In the genomic region with DNA sequence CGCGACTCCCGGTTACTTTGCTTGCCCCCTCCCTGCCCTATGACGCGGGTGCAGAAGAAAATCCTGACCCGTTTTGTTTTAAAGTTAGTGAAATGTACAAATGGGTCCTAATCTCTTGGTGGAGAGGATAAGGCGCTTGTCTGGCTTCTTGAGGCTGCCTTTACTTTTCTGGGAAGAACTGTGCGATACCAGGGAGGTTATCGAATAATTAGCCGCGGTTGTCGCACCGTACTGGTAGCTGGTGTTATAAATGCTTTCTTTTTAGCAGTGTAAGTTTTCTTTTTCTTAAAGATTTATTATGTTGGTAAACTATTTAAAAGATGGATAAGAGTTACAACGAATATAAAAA, we compare ENCODE assay signal across 8 mouse cellular contexts. TPM values are rescaled to one million over a fixed set of nuclear protein-coding genes. Genes with fewer than 3 reads are reported as not detected.
DNase-seq lines count a peak whose midpoint lies in the region; ATAC-seq and TF ChIP-seq lines count a peak whose summit lies in the region.

No protein-coding gene starts in this region.

- TF ChIP-seq CTCF in lung, postnatal 0 days (IDR thresholded peaks at IDR 0.05): no peak
- TF ChIP-seq CTCF in olfactory bulb, adult 2 months (IDR thresholded peaks at IDR 0.05; ENCODE audit: insufficient read depth, low read depth, low read length): no peak

- ATAC-seq in lung, postnatal 0 days: no peak
- no peak for ATAC-seq in embryonic facial prominence, embryonic 15.5 days (ENCODE audit: insufficient number of reproducible peaks, low FRiP score, low TSS enrichment, low read depth)

- H3K27me3 ChIP-seq in lung, postnatal 0 days (replicated peaks; ENCODE audit: insufficient read depth, low read length): no peaks in the 10 kb centered on the region
- no peaks in the 10 kb centered on the region for H3K27me3 ChIP-seq in embryonic facial prominence, embryonic 15.5 days
- no peaks in the 10 kb centered on the region for H3K27me3 ChIP-seq in limb, embryonic 10.5 days (ENCODE audit: low read depth, poor library complexity, severe bottlenecking)

- no peak for TF ChIP-seq EP300 in lung, postnatal 0 days (IDR thresholded peaks at IDR 0.05)

- H3K9ac ChIP-seq in lung, postnatal 0 days (replicated peaks; ENCODE audit: low read depth): peak overlapping the region; percentile 71
- peak overlapping the region; percentile 79 for H3K9ac ChIP-seq in embryonic facial prominence, embryonic 15.5 days

- H3K27ac ChIP-seq in lung, postnatal 0 days (ENCODE audit: low read length): peak overlapping the region; percentile 80
- H3K27ac ChIP-seq in embryonic facial prominence, embryonic 15.5 days (replicated peaks): peak overlapping the region; percentile 71; the same call in 1 of the 2 replicates
- peak overlapping the region; percentile 86 for H3K27ac ChIP-seq in limb, embryonic 10.5 days
- H3K27ac ChIP-seq in olfactory bulb, adult 2 months (ENCODE audit: insufficient read depth, low read depth, low read length): peak overlapping the region; percentile 55; the same call in 1 of the 2 replicates

- no peaks in the 10 kb centered on the region for H3K36me3 ChIP-seq in lung, postnatal 0 days (ENCODE audit: insufficient read depth, low read length)
- H3K36me3 ChIP-seq in embryonic facial prominence, embryonic 15.5 days: 0 out of 2 replicates have a peak, but pooled peaks cover 3% of the 10 kb centered on the region
- H3K36me3 ChIP-seq in limb, embryonic 10.5 days: peaks cover 5% of the 10 kb centered on the region

- H3K4me3 ChIP-seq in lung, postnatal 0 days (ENCODE audit: low read depth, low read length): peak overlapping the region; percentile 73
- H3K4me3 ChIP-seq in embryonic facial prominence, embryonic 15.5 days (replicated peaks): peak overlapping the region; percentile 78
- peak overlapping the region; percentile 72 for H3K4me3 ChIP-seq in limb, embryonic 10.5 days
- peak overlapping the region; percentile 58 for H3K4me3 ChIP-seq in olfactory bulb, adult 2 months (ENCODE audit: insufficient read depth, low read depth, low read length)

- TF ChIP-seq POLR2A in olfactory bulb, adult 2 months (IDR thresholded peaks at IDR 0.05; ENCODE audit: insufficient read depth, low read depth, low read length): no peak

- H3K9me3 ChIP-seq in lung, postnatal 0 days (ENCODE audit: low read length): no peaks in the 10 kb centered on the region
- no peaks in the 10 kb centered on the region for H3K9me3 ChIP-seq in embryonic facial prominence, embryonic 15.5 days (replicated peaks)
- no peaks in the 10 kb centered on the region for H3K9me3 ChIP-seq in limb, embryonic 10.5 days (replicated peaks)

- H3K4me2 ChIP-seq in lung, postnatal 0 days (replicated peaks; ENCODE audit: low read depth, low read length): peak overlapping the region; percentile 87
- H3K4me2 ChIP-seq in embryonic facial prominence, embryonic 15.5 days (replicated peaks): peak overlapping the region; percentile 76

- WGBS in lung, postnatal 0 days: 1% methylated on average over 14 of the region's 14 CpGs
- 1% methylated on average over 14 of the region's 14 CpGs for WGBS in embryonic facial prominence, embryonic 15.5 days
- 5% methylated on average over 14 of the region's 14 CpGs for WGBS in limb, embryonic 10.5 days
- WGBS in olfactory bulb, adult 2 months: under 1% methylated on average over 14 of the region's 14 CpGs

- no peak for DNase-seq in lung, postnatal 0 days (ENCODE audit: low spot score)
- no peak for DNase-seq in lung, adult 18-20 months
- no peak for DNase-seq in limb, embryonic 10.5 days (ENCODE audit: low spot score)
- DNase-seq in ovary, postnatal 36 days (ENCODE audit: low spot score): no peak
- no peak for DNase-seq in left cerebral cortex, adult 18-20 months (ENCODE audit: low spot score in 2 of 2)
- no peak for DNase-seq in MN1 (ENCODE audit: low spot score)

- no peaks in the 10 kb centered on the region for H3K4me1 ChIP-seq in lung, postnatal 0 days (ENCODE audit: insufficient read depth, low read depth, low read length)
- H3K4me1 ChIP-seq in embryonic facial prominence, embryonic 15.5 days: no peaks in the 10 kb centered on the region
- peaks cover 16% of the 10 kb centered on the region for H3K4me1 ChIP-seq in limb, embryonic 10.5 days
- H3K4me1 ChIP-seq in olfactory bulb, adult 2 months (ENCODE audit: control insufficient read depth, insufficient read depth, low read length): no peaks in the 10 kb centered on the region

RNA-seq across cellular contexts. Expression of a gene that starts 0.5 kb away (rescaled TPM):
- 0.37 TPM in 2 replicates for polyA plus RNA-seq in lung, postnatal 0 days (2015; fragmentation: Nextera tagmentation; extraction: Ambion mirVana)
- polyA plus RNA-seq in embryonic facial prominence, embryonic 15.5 days (2015; fragmentation: Nextera tagmentation; extraction: Ambion mirVana): 0.59 and 0.65 TPM in 2 replicates
- polyA plus RNA-seq in limb, embryonic 10.5 days (2016; fragmentation: Nextera tagmentation; extraction: Ambion mirVana): 1.2 and 1.8 TPM in 2 replicates
- polyA plus RNA-seq in olfactory bulb, adult 2 months (2012; ENCODE audit: insufficient read depth, insufficient read length, low replicate concordance, missing spikeins): not detected in 2 replicates
- total RNA-seq in left cerebral cortex, adult 18-20 months (2021): 10 to 100 TPM; 17.0 to 17.6 TPM

RNA-seq across cellular contexts. Expression of a gene that starts 7.1 kb away (rescaled TPM):
- 2.0 and 2.5 TPM in 2 replicates for polyA plus RNA-seq in lung, postnatal 0 days (2015; fragmentation: Nextera tagmentation; extraction: Ambion mirVana)
- 2.3 TPM in 2 replicates for polyA plus RNA-seq in embryonic facial prominence, embryonic 15.5 days (2015; fragmentation: Nextera tagmentation; extraction: Ambion mirVana)
- polyA plus RNA-seq in limb, embryonic 10.5 days (2016; fragmentation: Nextera tagmentation; extraction: Ambion mirVana): 1.6 and 2.5 TPM in 2 replicates
- not detected in 2 replicates for polyA plus RNA-seq in olfactory bulb, adult 2 months (2012; ENCODE audit: insufficient read depth, insufficient read length, low replicate concordance, missing spikeins)
- 1 to 10 TPM; 1.3 to 2.4 TPM for total RNA-seq in left cerebral cortex, adult 18-20 months (2021)
